Mouse (Mus musculus): ENCODE results near the gene Ryr2. TPM values are rescaled to one million over a fixed set of nuclear protein-coding genes. Genes with fewer than 3 reads are reported as not detected.

Ryr2 gene
- polyA plus RNA-seq, 1 experiment, result 0.41 TPM

GRCm38 (mm10) chr13:11757894-11758293, 348.9 kb downstream of the Ryr2 start:
- Histone ChIP-seq H3K4me1 (ENCODE audit: control insufficient read depth, insufficient read depth, low read length) (no peaks in the 10 kb centered on the region), H3K36me3 (ENCODE audit: control insufficient read depth, insufficient read depth, low read length) (no peaks in the 10 kb centered on the region), H3K4me3 (ENCODE audit: control insufficient read depth, low read depth, low read length) (no peak overlapping the region), H3K27me3 (ENCODE audit: control insufficient read depth, insufficient read depth, low read length) (no peaks in the 10 kb centered on the region), H3K27ac (ENCODE audit: control insufficient read depth, insufficient read depth, low read depth, low read length) (no peak overlapping the region)
- no peak for TF ChIP-seq CTCF (IDR thresholded peaks at IDR 0.05; ENCODE audit: control insufficient read depth, insufficient read depth, insufficient replicate concordance, low read depth, low read length)
- TF ChIP-seq POLR2A (IDR thresholded peaks at IDR 0.05; ENCODE audit: control insufficient read depth, low read depth, low read length), result no peak

- H3K4me1 ChIP-seq (ENCODE audit: control insufficient read depth, insufficient read depth, low read length), result no peaks in the 10 kb centered on the region
- no peaks in the 10 kb centered on the region for H3K36me3 ChIP-seq (ENCODE audit: control insufficient read depth, insufficient read depth, low read length)
- TF ChIP-seq CTCF (IDR thresholded peaks at IDR 0.05; ENCODE audit: control insufficient read depth, insufficient read depth, insufficient replicate concordance, low read depth, low read length), result no peak
- no peak for TF ChIP-seq POLR2A (IDR thresholded peaks at IDR 0.05; ENCODE audit: control insufficient read depth, low read depth, low read length)
- H3K27me3 ChIP-seq (ENCODE audit: control insufficient read depth, insufficient read depth, low read length), result no peaks in the 10 kb centered on the region
- H3K27ac ChIP-seq (ENCODE audit: control insufficient read depth, insufficient read depth, low read depth, low read length), result no peak overlapping the region
- no peak overlapping the region for H3K4me3 ChIP-seq (ENCODE audit: control insufficient read depth, low read depth, low read length)
Observed at GRCm38 (mm10) chr13:11745479-11745878, 361.3 kb downstream of the Ryr2 start.

- no peaks in the 10 kb centered on the region for H3K36me3 ChIP-seq (ENCODE audit: control insufficient read depth, insufficient read depth, low read length)
- H3K27me3 ChIP-seq (ENCODE audit: control insufficient read depth, insufficient read depth, low read length), result no peaks in the 10 kb centered on the region
- H3K27ac ChIP-seq (ENCODE audit: control insufficient read depth, insufficient read depth, low read depth, low read length), result no peak overlapping the region
- H3K4me3 ChIP-seq (ENCODE audit: control insufficient read depth, low read depth, low read length), result peak overlapping the region; percentile 3
- TF ChIP-seq POLR2A (IDR thresholded peaks at IDR 0.05; ENCODE audit: control insufficient read depth, low read depth, low read length) (no peak), CTCF (IDR thresholded peaks at IDR 0.05; ENCODE audit: control insufficient read depth, insufficient read depth, insufficient replicate concordance, low read depth, low read length) (no peak)
- H3K4me1 ChIP-seq (ENCODE audit: control insufficient read depth, insufficient read depth, low read length), result peaks cover 3% of the 10 kb centered on the region; the same call in 1 of the 2 replicates
Observed at GRCm38 (mm10) chr13:11738211-11738610, 368.5 kb downstream of the Ryr2 start.

GRCm38 (mm10) chr13:11716216-11716615, 390.5 kb downstream of the Ryr2 start:
- Histone ChIP-seq H3K4me1 (ENCODE audit: control insufficient read depth, insufficient read depth, low read length) (no peaks in the 10 kb centered on the region), H3K27ac (ENCODE audit: control insufficient read depth, insufficient read depth, low read depth, low read length) (no peak overlapping the region)
- no peak for TF ChIP-seq CTCF (IDR thresholded peaks at IDR 0.05; ENCODE audit: control insufficient read depth, insufficient read depth, insufficient replicate concordance, low read depth, low read length)
- no peak for TF ChIP-seq POLR2A (IDR thresholded peaks at IDR 0.05; ENCODE audit: control insufficient read depth, low read depth, low read length)

GRCm38 (mm10) chr13:11709708-11710471, 396.9 kb downstream of the Ryr2 start:
- no peak for TF ChIP-seq POLR2A (IDR thresholded peaks at IDR 0.05; ENCODE audit: control insufficient read depth, low read depth, low read length)
- TF ChIP-seq CTCF (IDR thresholded peaks at IDR 0.05; ENCODE audit: control insufficient read depth, insufficient read depth, insufficient replicate concordance, low read depth, low read length), result no peak
- Histone ChIP-seq H3K27ac (ENCODE audit: control insufficient read depth, insufficient read depth, low read depth, low read length) (no peak overlapping the region), H3K27me3 (ENCODE audit: control insufficient read depth, insufficient read depth, low read length) (no peaks in the 10 kb centered on the region), H3K4me1 (ENCODE audit: control insufficient read depth, insufficient read depth, low read length) (no peaks in the 10 kb centered on the region), H3K36me3 (ENCODE audit: control insufficient read depth, insufficient read depth, low read length) (no peaks in the 10 kb centered on the region), H3K4me3 (ENCODE audit: control insufficient read depth, low read depth, low read length) (no peak overlapping the region)

More at GRCm38 (mm10) chr13:11716216-11716615, 390.5 kb downstream of the Ryr2 start:
- no peaks in the 10 kb centered on the region for H3K36me3 ChIP-seq (ENCODE audit: control insufficient read depth, insufficient read depth, low read length)
- no peaks in the 10 kb centered on the region for H3K27me3 ChIP-seq (ENCODE audit: control insufficient read depth, insufficient read depth, low read length)
- no peak overlapping the region for H3K4me3 ChIP-seq (ENCODE audit: control insufficient read depth, low read depth, low read length)

GRCm38 (mm10) chr13:11701721-11702120, 405.0 kb downstream of the Ryr2 start:
- TF ChIP-seq POLR2A (IDR thresholded peaks at IDR 0.05; ENCODE audit: control insufficient read depth, low read depth, low read length) (no peak), CTCF (IDR thresholded peaks at IDR 0.05; ENCODE audit: control insufficient read depth, insufficient read depth, insufficient replicate concordance, low read depth, low read length) (no peak)
- H3K4me3 ChIP-seq (ENCODE audit: control insufficient read depth, low read depth, low read length), result no peak overlapping the region
- H3K4me1 ChIP-seq (ENCODE audit: control insufficient read depth, insufficient read depth, low read length), result no peaks in the 10 kb centered on the region
- no peaks in the 10 kb centered on the region for H3K36me3 ChIP-seq (ENCODE audit: control insufficient read depth, insufficient read depth, low read length)
- no peak overlapping the region for H3K27ac ChIP-seq (ENCODE audit: control insufficient read depth, insufficient read depth, low read depth, low read length)
- H3K27me3 ChIP-seq (ENCODE audit: control insufficient read depth, insufficient read depth, low read length), result no peaks in the 10 kb centered on the region

GRCm38 (mm10) chr13:11696496-11696895, 410.2 kb downstream of the Ryr2 start:
- H3K27ac ChIP-seq (ENCODE audit: control insufficient read depth, insufficient read depth, low read depth, low read length), result no peak overlapping the region
- H3K4me1 ChIP-seq (ENCODE audit: control insufficient read depth, insufficient read depth, low read length), result no peaks in the 10 kb centered on the region
- no peaks in the 10 kb centered on the region for H3K36me3 ChIP-seq (ENCODE audit: control insufficient read depth, insufficient read depth, low read length)
- H3K4me3 ChIP-seq (ENCODE audit: control insufficient read depth, low read depth, low read length), result no peak overlapping the region
- TF ChIP-seq POLR2A (IDR thresholded peaks at IDR 0.05; ENCODE audit: control insufficient read depth, low read depth, low read length) (no peak), CTCF (IDR thresholded peaks at IDR 0.05; ENCODE audit: control insufficient read depth, insufficient read depth, insufficient replicate concordance, low read depth, low read length) (no peak)
- H3K27me3 ChIP-seq (ENCODE audit: control insufficient read depth, insufficient read depth, low read length), result no peaks in the 10 kb centered on the region
